Mouse (Mus musculus): ENCODE data around the gene Apol9a. TPM values are rescaled to one million over a fixed set of nuclear protein-coding genes. Genes with fewer than 3 reads are reported as not detected.

Apol9a gene
- 1.9 TPM for polyA plus RNA-seq (2014; fragmentation: Illumina TruSeq; extraction: RNeasy Lipid Tissue Mini Kit (QIAGEN cat#74804); ENCODE audit: low read depth, low replicate concordance)

DNA sequence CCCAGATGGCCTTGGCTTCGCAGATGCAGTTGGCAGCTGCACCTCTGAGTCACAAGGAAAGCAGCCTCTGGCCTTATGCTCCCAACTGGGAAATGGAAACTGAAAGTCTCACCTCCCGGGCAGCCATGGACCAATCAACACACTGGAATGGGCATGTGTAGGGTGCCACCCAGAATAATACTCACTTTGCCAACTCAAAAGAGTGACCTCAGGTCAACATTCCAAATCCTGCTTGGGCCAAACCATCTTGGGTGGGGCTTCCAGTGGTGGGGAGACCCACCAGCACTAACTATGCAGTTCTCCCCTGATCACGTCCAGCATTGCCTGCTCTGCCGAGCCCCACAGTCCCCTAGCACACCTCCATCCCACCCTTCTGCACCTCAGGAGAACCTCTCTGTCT, at the start of gene Apol9a:
Gene Apol9a, minus strand, starts transcription at position 101 of the 400 bp plus-strand sequence.

DNA sequence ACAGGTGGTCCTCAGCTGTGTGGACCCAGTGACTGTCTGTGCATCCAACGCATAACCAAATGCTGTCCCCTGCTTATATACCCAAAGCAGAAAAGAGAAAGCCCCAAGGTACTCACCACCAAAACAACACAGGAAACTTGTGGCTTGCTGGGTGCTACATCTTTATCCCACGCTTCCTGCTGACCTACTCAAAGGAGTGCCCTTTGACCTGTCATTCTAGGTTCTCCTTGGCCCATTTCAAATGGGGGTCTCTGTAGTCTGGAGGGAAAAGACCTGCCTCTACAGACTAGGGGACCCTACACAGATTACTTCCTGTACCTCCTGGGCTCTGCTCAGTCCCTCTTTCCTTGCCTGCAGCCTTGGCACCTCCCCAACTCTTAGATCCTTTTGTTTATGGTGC, 36.5 kb upstream of the Apol9a start, which contains the start of gene Apol7b:
Gene Apol7b, minus strand, starts transcription at position 101 of the 400 bp plus-strand sequence.

DNA sequence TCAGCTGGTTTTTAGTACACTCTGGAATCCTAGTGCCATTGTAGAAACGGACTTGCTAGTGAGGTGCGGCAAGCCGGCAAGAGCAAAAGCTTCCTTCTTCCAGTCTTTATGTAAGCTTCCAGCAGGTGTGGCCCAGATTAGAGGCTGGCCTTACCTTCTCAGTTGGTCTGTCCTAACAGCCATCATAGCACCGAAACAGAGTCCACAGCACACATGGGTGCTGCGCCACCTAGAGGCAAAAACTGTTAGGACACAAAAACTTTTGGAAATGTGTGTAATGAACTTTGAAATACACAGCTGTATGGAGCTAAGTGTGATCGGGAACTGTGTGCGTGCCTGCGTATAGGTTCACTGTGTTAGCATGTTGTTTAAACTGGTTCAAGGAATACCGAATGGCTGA, 11.9 kb downstream of the Apol9a start, which contains the start of gene Apol7a:
Gene Apol7a, minus strand, starts transcription at position 84 of the 400 bp plus-strand sequence.

Other genes starting within 250 kb of the Apol9a start
- gene Rbfox2, start 104.1 kb downstream of the Apol9a start, polyA plus RNA-seq (2014; fragmentation: Illumina TruSeq; extraction: RNeasy Lipid Tissue Mini Kit (QIAGEN cat#74804); ENCODE audit: low read depth, low replicate concordance): 22.4 TPM
- 0.35 TPM for gene Apol7a, start 12.0 kb downstream of the Apol9a start, polyA plus RNA-seq (2014; fragmentation: Illumina TruSeq; extraction: RNeasy Lipid Tissue Mini Kit (QIAGEN cat#74804); ENCODE audit: low read depth, low replicate concordance)
- gene Apol7b, start 36.4 kb upstream of the Apol9a start, polyA plus RNA-seq (2014; fragmentation: Illumina TruSeq; extraction: RNeasy Lipid Tissue Mini Kit (QIAGEN cat#74804); ENCODE audit: low read depth, low replicate concordance): 0.36 TPM
- gene Apol10a, start 65.9 kb upstream of the Apol9a start, polyA plus RNA-seq (2014; fragmentation: Illumina TruSeq; extraction: RNeasy Lipid Tissue Mini Kit (QIAGEN cat#74804); ENCODE audit: low read depth, low replicate concordance): not detected
- gene Apol11a, start 97.1 kb upstream of the Apol9a start, polyA plus RNA-seq (2014; fragmentation: Illumina TruSeq; extraction: RNeasy Lipid Tissue Mini Kit (QIAGEN cat#74804); ENCODE audit: low read depth, low replicate concordance): not detected
- gene Apol7c, start 122.2 kb upstream of the Apol9a start, polyA plus RNA-seq (2014; fragmentation: Illumina TruSeq; extraction: RNeasy Lipid Tissue Mini Kit (QIAGEN cat#74804); ENCODE audit: low read depth, low replicate concordance): not detected
- 0.79 TPM for gene 1700025B11Rik, start 150.8 kb upstream of the Apol9a start, polyA plus RNA-seq (2014; fragmentation: Illumina TruSeq; extraction: RNeasy Lipid Tissue Mini Kit (QIAGEN cat#74804); ENCODE audit: low read depth, low replicate concordance)
- 5.0 TPM for gene Apol10b, start 185.0 kb upstream of the Apol9a start, polyA plus RNA-seq (2014; fragmentation: Illumina TruSeq; extraction: RNeasy Lipid Tissue Mini Kit (QIAGEN cat#74804); ENCODE audit: low read depth, low replicate concordance)
- not detected for gene Gm36245, start 188.1 kb upstream of the Apol9a start, polyA plus RNA-seq (2014; fragmentation: Illumina TruSeq; extraction: RNeasy Lipid Tissue Mini Kit (QIAGEN cat#74804); ENCODE audit: low read depth, low replicate concordance)
- not detected for gene Apol11b, start 232.2 kb upstream of the Apol9a start, polyA plus RNA-seq (2014; fragmentation: Illumina TruSeq; extraction: RNeasy Lipid Tissue Mini Kit (QIAGEN cat#74804); ENCODE audit: low read depth, low replicate concordance)

All from adipose tissue, adult 10 weeks (tissue).